Mouse (Mus musculus): ENCODE measurements around the gene Alpk3.

GRCm38 (mm10) chr7:81039711-81040110, 17.7 kb upstream of the Alpk3 start:
- TF ChIP-seq CTCF (IDR thresholded peaks at IDR 0.05; ENCODE audit: insufficient read depth, low read length) (no peak), POLR2A (IDR thresholded peaks at IDR 0.05; ENCODE audit: borderline replicate concordance, extremely low read depth, low read depth, low read length) (no peak)
